Mouse (Mus musculus) erythroblast, embryonic 14.5 days (primary cell): Measurements from ENCODE around the gene Slc22a26.
"Not testable (repeated sequence)": the region's sequence is repeated elsewhere in the genome, so short reads cannot be mapped to it uniquely, and the experiment has no call there.

Experiments
- GATA1 ChIP-seq: IDR thresholded peaks from 2 replicates; pipeline ENCODE4 v1.6.1; 2012; ENCODE audit warnings: low read length, inconsistent platforms, mixed read lengths
- TAL1 ChIP-seq: IDR thresholded peaks from 3 replicates; pipeline ENCODE4 v1.6.1; 2012; ENCODE audit warnings: low read length, inconsistent platforms, mixed read lengths

DNA sequence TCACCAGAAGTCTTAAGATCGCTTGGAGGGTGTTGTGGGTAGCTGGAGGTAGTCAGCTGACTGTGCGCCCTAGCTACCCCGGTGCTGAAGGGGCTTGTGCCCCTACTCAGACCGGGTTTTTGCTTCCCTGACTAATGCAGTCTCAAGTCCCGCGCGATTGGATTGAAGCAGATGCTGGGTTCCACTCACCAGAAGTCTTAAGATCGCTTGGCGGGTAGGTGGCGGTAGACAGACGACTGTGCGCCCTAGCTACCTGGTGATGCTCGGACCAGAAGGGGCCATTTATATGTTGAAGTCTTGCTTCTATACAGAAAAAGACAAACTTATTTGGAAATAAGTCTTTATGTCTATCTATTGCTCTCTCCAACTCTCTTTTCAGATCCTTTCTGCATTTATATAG, 49.1 kb downstream of the Slc22a26 start:
- not testable (repeated sequence) for TF ChIP-seq GATA1, TAL1
